Mouse (Mus musculus) testis, postnatal 14 days (tissue): ENCODE measurements around the gene Frmd7.
A peak's percentile ranks its signal among the peaks of the same experiment; 100 is the strongest.

Experiments
- DNase-seq: peaks from one replicate; pipeline ENCODE4 v3.0.0; 2021; ENCODE audit warnings: low spot score

Gene Frmd7

GRCm38 (mm10) chrX:50942610-50943009 lies at the start of gene Frmd7:
Frmd7 (minus strand) TSS chrX:50942710.
- no peak for DNase-seq

GRCm38 (mm10) chrX:50991324-50991723 lies 48.8 kb upstream of the Frmd7 start:
- no peak for DNase-seq

- DNase-seq = no peak
These were observed 47.4 kb upstream of the Frmd7 start for GRCm38 (mm10) chrX:50989940-50990339.

- DNase-seq = no peak
These were observed 46.1 kb upstream of the Frmd7 start for GRCm38 (mm10) chrX:50988581-50988980.

- no peak for DNase-seq
These were observed 35.9 kb upstream of the Frmd7 start for GRCm38 (mm10) chrX:50978428-50978827.

- DNase-seq = no peak
These were observed 29.6 kb upstream of the Frmd7 start for GRCm38 (mm10) chrX:50972145-50972544.

GRCm38 (mm10) chrX:50969907-50970306 lies 27.4 kb upstream of the Frmd7 start:
- DNase-seq = no peak

- DNase-seq = peak; percentile 26
These were observed 25.8 kb upstream of the Frmd7 start for GRCm38 (mm10) chrX:50968157-50968932.

GRCm38 (mm10) chrX:50965157-50965556 lies 22.6 kb upstream of the Frmd7 start:
- no peak for DNase-seq

GRCm38 (mm10) chrX:50962955-50963354 lies 20.4 kb upstream of the Frmd7 start:
- DNase-seq = no peak

GRCm38 (mm10) chrX:50948633-50949032 lies 6.1 kb upstream of the Frmd7 start:
- DNase-seq = peak; percentile 10

GRCm38 (mm10) chrX:50948116-50948515 lies 5.6 kb upstream of the Frmd7 start:
- no peak for DNase-seq

GRCm38 (mm10) chrX:50937117-50937516 lies 5.4 kb downstream of the Frmd7 start:
- no peak for DNase-seq

GRCm38 (mm10) chrX:50930309-50930708 lies 12.2 kb downstream of the Frmd7 start:
- DNase-seq = no peak

GRCm38 (mm10) chrX:50926893-50927545 lies 15.5 kb downstream of the Frmd7 start:
- no peak for DNase-seq

- DNase-seq = no peak
These were observed 17.7 kb downstream of the Frmd7 start for GRCm38 (mm10) chrX:50924629-50925364.

GRCm38 (mm10) chrX:50918754-50919153 lies 23.8 kb downstream of the Frmd7 start:
- no peak for DNase-seq

GRCm38 (mm10) chrX:50917389-50917788 lies 25.1 kb downstream of the Frmd7 start:
- DNase-seq = no peak

GRCm38 (mm10) chrX:50909915-50910314 lies 32.6 kb downstream of the Frmd7 start:
- no peak for DNase-seq

- no peak for DNase-seq
These were observed 39.0 kb downstream of the Frmd7 start for GRCm38 (mm10) chrX:50903497-50903896.

GRCm38 (mm10) chrX:50887999-50888398 lies 54.5 kb downstream of the Frmd7 start:
- no peak for DNase-seq

GRCm38 (mm10) chrX:50874246-50875002 lies 68.1 kb downstream of the Frmd7 start:
- no peak for DNase-seq
